Mouse (Mus musculus): ENCODE data around the gene Cyyr1. TPM values are rescaled to one million over a fixed set of nuclear protein-coding genes. Genes with fewer than 3 reads are reported as not detected.

The Cyyr1 gene
- total and polyA plus RNA-seq, 3 experiments: not detected

GRCm38 (mm10) chr16:85495837-85496236, 57.4 kb downstream of the Cyyr1 start:
- H3K36me3 ChIP-seq (replicated peaks in 1 of 2; ENCODE audit: control insufficient read depth in 1 of 2, insufficient read depth in 1 of 2, low read length in 1 of 2): no peaks in the 10 kb centered on the region
- H3K79me2 ChIP-seq (replicated peaks; ENCODE audit: control insufficient read depth, extremely low read depth, insufficient read depth, poor library complexity, severe bottlenecking): no peaks in the 10 kb centered on the region
- no peaks in the 10 kb centered on the region for H3K9me3 ChIP-seq (replicated peaks; ENCODE audit: low read length)
- dilution Hi-C loops (cut with MboI; ENCODE audit: extremely low pct_ligation_motif_present, extremely low pct_unique_long_range_greater_than_20kb, low sequenced_read_pairs) (no loop called here), in situ Hi-C loops (cut with MboI; ENCODE audit: low pct_ligation_motif_present, low pct_unique_long_range_greater_than_20kb, low sequenced_read_pairs) (no loop called here)
- peaks cover 0 to 5% of the 10 kb centered on the region in 2 experiments; a peak in 2 of 4 replicates for H3K4me1 ChIP-seq (ENCODE audit: control insufficient read depth in 1 of 2, insufficient read depth in 2 of 2)
- no peak overlapping the region for H3K4me2 ChIP-seq (ENCODE audit: insufficient read depth, low read depth, poor library complexity, severe bottlenecking)
- no peak for DNase-seq (ENCODE audit: extremely low read depth)
- no peak overlapping the region for H3K4me3 ChIP-seq (replicated peaks in 1 of 3; ENCODE audit: low read depth in 2 of 3, low read length in 2 of 3, poor library complexity in 1 of 3)
- no peak overlapping the region for H3K9ac ChIP-seq (ENCODE audit: insufficient read depth, low read depth)
- no peaks in the 10 kb centered on the region for H3K27me3 ChIP-seq (replicated peaks)
- TF ChIP-seq KAT2A (IDR thresholded peaks at IDR 0.05; ENCODE audit: insufficient replicate concordance, low read length) (no peak), EP300 (IDR thresholded peaks at IDR 0.05; ENCODE audit: low read length) (no peak)
- H3K27ac ChIP-seq (ENCODE audit: insufficient read depth, low read depth): no peak overlapping the region

- Histone ChIP-seq H3K9ac (ENCODE audit: insufficient read depth, low read depth) (no peak overlapping the region), H3K27ac (ENCODE audit: insufficient read depth, low read depth) (no peak overlapping the region), H3K4me3 (replicated peaks in 1 of 3; ENCODE audit: low read depth in 2 of 3, low read length in 2 of 3, poor library complexity in 1 of 3) (no peak overlapping the region), H3K4me1 (ENCODE audit: control insufficient read depth in 1 of 2, insufficient read depth in 2 of 2) (no peaks in the 10 kb centered on the region; a peak in 1 of 4 replicates), H3K4me2 (ENCODE audit: insufficient read depth, low read depth, poor library complexity, severe bottlenecking) (no peak overlapping the region), H3K36me3 (replicated peaks in 1 of 2; ENCODE audit: control insufficient read depth in 1 of 2, insufficient read depth in 1 of 2, low read length in 1 of 2) (no peaks in the 10 kb centered on the region), H3K79me2 (replicated peaks; ENCODE audit: control insufficient read depth, extremely low read depth, insufficient read depth, poor library complexity, severe bottlenecking) (no peaks in the 10 kb centered on the region), H3K27me3 (replicated peaks) (no peaks in the 10 kb centered on the region), H3K9me3 (replicated peaks; ENCODE audit: low read length) (no peaks in the 10 kb centered on the region)
- in situ Hi-C loops (cut with MboI; ENCODE audit: low pct_ligation_motif_present, low pct_unique_long_range_greater_than_20kb, low sequenced_read_pairs): no loop called here
- peak; percentile 34 for DNase-seq (ENCODE audit: extremely low read depth)
- TF ChIP-seq USF1 (IDR thresholded peaks at IDR 0.05; ENCODE audit: low read depth, low read length): no peak
- TF ChIP-seq EP300 (IDR thresholded peaks at IDR 0.05; ENCODE audit: low read length): no peak
- no peak for TF ChIP-seq RCOR1 (conservative IDR thresholded peaks at IDR 0.05; ENCODE audit: low read depth, low read length)
- no peak for TF ChIP-seq MAZ (IDR thresholded peaks at IDR 0.05; ENCODE audit: low read depth, low read length)
- no peak for TF ChIP-seq IRF4 (IDR thresholded peaks at IDR 0.05; ENCODE audit: low read depth, low read length)
- no peak for TF ChIP-seq POLR2AphosphoS2 (IDR thresholded peaks at IDR 0.05; ENCODE audit: low read depth, low read length)
- TF ChIP-seq ZMIZ1 (IDR thresholded peaks at IDR 0.05; ENCODE audit: low read depth, low read length): no peak
- TF ChIP-seq MAX (IDR thresholded peaks at IDR 0.05; ENCODE audit: low read length): no peak
- TF ChIP-seq KAT2A (IDR thresholded peaks at IDR 0.05; ENCODE audit: insufficient replicate concordance, low read length): no peak
- TF ChIP-seq SMC3 (IDR thresholded peaks at IDR 0.05; ENCODE audit: low read depth, low read length): peak; percentile 33; the same call in 1 of the 2 replicates
- TF ChIP-seq NRF1 (IDR thresholded peaks at IDR 0.05; ENCODE audit: low read depth, low read length): no peak
- no peak for TF ChIP-seq BHLHE40 (IDR thresholded peaks at IDR 0.05; ENCODE audit: low read depth, low read length)
- TF ChIP-seq MAFK (IDR thresholded peaks at IDR 0.05; ENCODE audit: insufficient replicate concordance, low read length): no peak
- TF ChIP-seq GABPA (IDR thresholded peaks at IDR 0.05; ENCODE audit: insufficient replicate concordance, low read depth, low read length): no peak
- TF ChIP-seq TCF12 (IDR thresholded peaks at IDR 0.05; ENCODE audit: low read depth, low read length): no peak
- TF ChIP-seq CTCF (conservative IDR thresholded peaks at IDR 0.05 in 1 of 2, IDR thresholded peaks at IDR 0.05 in 1 of 2; ENCODE audit: low read depth in 2 of 2, low read length in 2 of 2): peak in 1 of 2 experiments; percentile 40; a peak in 2 of 4 replicates
- no peak for TF ChIP-seq MYC (IDR thresholded peaks at IDR 0.05; ENCODE audit: low read depth, low read length)
- no peak for TF ChIP-seq HCFC1 (IDR thresholded peaks at IDR 0.05; ENCODE audit: low read depth, low read length)
- peak; percentile 14; the same call in 1 of the 2 replicates for TF ChIP-seq MEF2A (IDR thresholded peaks at IDR 0.05; ENCODE audit: borderline replicate concordance, low read depth, low read length)
- peak; percentile 5 for TF ChIP-seq RAD21 (IDR thresholded peaks at IDR 0.05; ENCODE audit: low read depth, low read length)
- TF ChIP-seq E2F4 (IDR thresholded peaks at IDR 0.05; ENCODE audit: insufficient replicate concordance, low read depth, low read length): no peak
- no peak for TF ChIP-seq JUND (conservative IDR thresholded peaks at IDR 0.05; ENCODE audit: low read depth, low read length)
- no peak for TF ChIP-seq ETS1 (conservative IDR thresholded peaks at IDR 0.05; ENCODE audit: low read depth, low read length)
- TF ChIP-seq NELFE (IDR thresholded peaks at IDR 0.05; ENCODE audit: low read depth, low read length): no peak
- TF ChIP-seq JUN (IDR thresholded peaks at IDR 0.05; ENCODE audit: insufficient read depth, low read depth, low read length): no peak
- no peak for TF ChIP-seq USF2 (conservative IDR thresholded peaks at IDR 0.05; ENCODE audit: low read depth, low read length)
- no peak for TF ChIP-seq TBP (conservative IDR thresholded peaks at IDR 0.05; ENCODE audit: low read depth, low read length)
- no peak for TF ChIP-seq SIN3A (IDR thresholded peaks at IDR 0.05; ENCODE audit: low read length)
- TF ChIP-seq UBTF (IDR thresholded peaks at IDR 0.05; ENCODE audit: low read depth, low read length): no peak
- TF ChIP-seq CHD1 (IDR thresholded peaks at IDR 0.05; ENCODE audit: low read depth, low read length): no peak
- no peak for TF ChIP-seq MXI1 (IDR thresholded peaks at IDR 0.05; ENCODE audit: low read depth, low read length)
- no peak for TF ChIP-seq ZNF384 (IDR thresholded peaks at IDR 0.05; ENCODE audit: low read depth, low read length)
- dilution Hi-C loops (cut with MboI; ENCODE audit: extremely low pct_ligation_motif_present, extremely low pct_unique_long_range_greater_than_20kb, low sequenced_read_pairs): no loop called here
Measured at GRCm38 (mm10) chr16:85488105-85488607, 65.0 kb downstream of the Cyyr1 start.

Data from CH12.LX (cell line).